Mouse (Mus musculus) midbrain, embryonic 11.5 days (tissue): ENCODE data around the gene Aga. TPM values are rescaled to one million over a fixed set of nuclear protein-coding genes. Genes with fewer than 3 reads are reported as not detected.

Experiments
- polyA plus RNA-seq: library from polyadenylated mRNA; unstranded; fragments of >200 nt; fragmentation: Nextera tagmentation; extraction: Ambion mirVana; gene quantifications from 2 replicates; pipeline ENCODE4 v1.2.1, GENCODE M21; 2014

Gene Aga
- polyA plus RNA-seq, 1 experiment from 2014 or later: 17.9 TPM

Other genes starting within 250 kb of the Aga start
- 25.5 and 27.5 TPM in 2 replicates for gene Neil3, start 127.3 kb downstream of the Aga start, polyA plus RNA-seq